Mouse (Mus musculus) erythroblast, embryonic 14.5 days (primary cell): ENCODE measurements around the gene Ankrd44. TPM values are rescaled to one million over a fixed set of nuclear protein-coding genes. Genes with fewer than 3 reads are reported as not detected.

ENCODE experiments used
- H3K27me3 ChIP-seq: 2 replicates; pipeline ENCODE4 v1.6.1; 2012; ENCODE audit warnings: inconsistent platforms; ENCODE audit not compliant: control insufficient read depth
- H3K36me3 ChIP-seq: 2 replicates; pipeline ENCODE4 v1.6.1; 2012; ENCODE audit warnings: mild to moderate bottlenecking, inconsistent platforms; ENCODE audit not compliant: control insufficient read depth
- H3K4me1 ChIP-seq: 2 replicates; pipeline ENCODE4 v1.6.1; 2012; ENCODE audit warnings: inconsistent platforms; ENCODE audit not compliant: control insufficient read depth
- H3K4me3 ChIP-seq: replicated peaks from 2 replicates; pipeline ENCODE3; 2012; ENCODE audit warnings: moderate library complexity, mild to moderate bottlenecking, inconsistent platforms
- H3K9me3 ChIP-seq: 2 replicates; pipeline ENCODE4 v1.6.1; 2012; ENCODE audit warnings: low read length, inconsistent platforms, mixed read lengths; ENCODE audit not compliant: control insufficient read depth
- GATA1 ChIP-seq: IDR thresholded peaks from 2 replicates; pipeline ENCODE4 v1.6.1; 2012; ENCODE audit warnings: low read length, inconsistent platforms, mixed read lengths
- TAL1 ChIP-seq: IDR thresholded peaks from 3 replicates; pipeline ENCODE4 v1.6.1; 2012; ENCODE audit warnings: low read length, inconsistent platforms, mixed read lengths
- polyA plus RNA-seq: library from polyadenylated mRNA; stranded (reverse); fragments of >175 nt; gene quantifications from 2 replicates; pipeline ENCODE4 v1.2.3, GENCODE M21; 2012

Gene Ankrd44
- polyA plus RNA-seq, 1 experiment = 0.03 TPM

GRCm38 (mm10) chr1:54637340-54637739, 288.8 kb downstream of the Ankrd44 start:
- Histone ChIP-seq H3K27me3 (no peaks in the 10 kb centered on the region), H3K4me3 (no peak overlapping the region), H3K36me3 (no peaks in the 10 kb centered on the region), H3K4me1 (no peaks in the 10 kb centered on the region), H3K9me3 (no peaks in the 10 kb centered on the region)
- TF ChIP-seq GATA1 = no peak
- no peak for TF ChIP-seq TAL1

- Histone ChIP-seq H3K4me3 (no peak overlapping the region), H3K36me3 (no peaks in the 10 kb centered on the region), H3K27me3 (no peaks in the 10 kb centered on the region), H3K9me3 (no peaks in the 10 kb centered on the region), H3K4me1 (no peaks in the 10 kb centered on the region)
- no peak for TF ChIP-seq GATA1
These were observed 297.1 kb downstream of the Ankrd44 start for GRCm38 (mm10) chr1:54629106-54629505.

- peaks cover 4% of the 10 kb centered on the region; the same call in 1 of the 2 replicates for H3K9me3 ChIP-seq
- no peaks in the 10 kb centered on the region for H3K36me3 ChIP-seq
- no peak overlapping the region for H3K4me3 ChIP-seq
- no peaks in the 10 kb centered on the region for H3K27me3 ChIP-seq
- TF ChIP-seq TAL1 (no peak), GATA1 (no peak)
- no peaks in the 10 kb centered on the region for H3K4me1 ChIP-seq
These were observed 311.2 kb downstream of the Ankrd44 start for GRCm38 (mm10) chr1:54614963-54615362.

- no peak for TF ChIP-seq TAL1
- no peak for TF ChIP-seq GATA1
- no peaks in the 10 kb centered on the region for H3K4me1 ChIP-seq
- no peaks in the 10 kb centered on the region for H3K27me3 ChIP-seq
- H3K9me3 ChIP-seq = peaks cover 4% of the 10 kb centered on the region; the same call in 1 of the 2 replicates
- H3K4me3 ChIP-seq = no peak overlapping the region
- no peaks in the 10 kb centered on the region for H3K36me3 ChIP-seq
These were observed 313.8 kb downstream of the Ankrd44 start for GRCm38 (mm10) chr1:54612344-54612743.

- TF ChIP-seq TAL1 (no peak), GATA1 (no peak)
- no peaks in the 10 kb centered on the region for H3K27me3 ChIP-seq
- no peaks in the 10 kb centered on the region for H3K36me3 ChIP-seq
- no peaks in the 10 kb centered on the region for H3K4me1 ChIP-seq
- peaks cover 4% of the 10 kb centered on the region; the same call in 1 of the 2 replicates for H3K9me3 ChIP-seq
- H3K4me3 ChIP-seq = no peak overlapping the region
These were observed 314.3 kb downstream of the Ankrd44 start for GRCm38 (mm10) chr1:54611891-54612290.

GRCm38 (mm10) chr1:54606936-54607335, 319.3 kb downstream of the Ankrd44 start:
- Histone ChIP-seq H3K4me1 (no peaks in the 10 kb centered on the region), H3K4me3 (no peak overlapping the region), H3K36me3 (no peaks in the 10 kb centered on the region), H3K27me3 (no peaks in the 10 kb centered on the region), H3K9me3 (peaks cover 2% of the 10 kb centered on the region; the same call in 1 of the 2 replicates)
- TF ChIP-seq TAL1 (no peak), GATA1 (no peak)

- Histone ChIP-seq H3K27me3 (no peaks in the 10 kb centered on the region), H3K9me3 (peaks cover 3% of the 10 kb centered on the region; the same call in 1 of the 2 replicates)
- no peak for TF ChIP-seq TAL1
These were observed 324.5 kb downstream of the Ankrd44 start for GRCm38 (mm10) chr1:54601692-54602091.

GRCm38 (mm10) chr1:54600275-54600674, 325.9 kb downstream of the Ankrd44 start:
- H3K36me3 ChIP-seq = no peaks in the 10 kb centered on the region
- H3K4me1 ChIP-seq = no peaks in the 10 kb centered on the region
- peaks cover 3% of the 10 kb centered on the region; the same call in 1 of the 2 replicates for H3K9me3 ChIP-seq
- no peak for TF ChIP-seq TAL1
- no peak for TF ChIP-seq GATA1
- no peaks in the 10 kb centered on the region for H3K27me3 ChIP-seq
- no peak overlapping the region for H3K4me3 ChIP-seq

More at GRCm38 (mm10) chr1:54601692-54602091, 324.5 kb downstream of the Ankrd44 start:
- H3K4me1 ChIP-seq = no peaks in the 10 kb centered on the region
- no peak overlapping the region for H3K4me3 ChIP-seq
- no peaks in the 10 kb centered on the region for H3K36me3 ChIP-seq

GRCm38 (mm10) chr1:54597594-54598217, 328.5 kb downstream of the Ankrd44 start:
- peaks cover 3% of the 10 kb centered on the region; the same call in 1 of the 2 replicates for H3K9me3 ChIP-seq
- no peaks in the 10 kb centered on the region for H3K4me1 ChIP-seq
- H3K36me3 ChIP-seq = no peaks in the 10 kb centered on the region
- TF ChIP-seq GATA1 = no peak
- TF ChIP-seq TAL1 = no peak
- no peaks in the 10 kb centered on the region for H3K27me3 ChIP-seq
- no peak overlapping the region for H3K4me3 ChIP-seq

- H3K4me3 ChIP-seq = no peak overlapping the region
- no peaks in the 10 kb centered on the region for H3K27me3 ChIP-seq
- TF ChIP-seq TAL1 (no peak), GATA1 (no peak)
- no peaks in the 10 kb centered on the region for H3K36me3 ChIP-seq
- no peaks in the 10 kb centered on the region for H3K9me3 ChIP-seq
- H3K4me1 ChIP-seq = no peaks in the 10 kb centered on the region
These were observed 330.0 kb downstream of the Ankrd44 start for GRCm38 (mm10) chr1:54596151-54596550.

Other genes with a start within 250 kb of the Ankrd44 start
- gene Sf3b1, start 101.1 kb upstream of the Ankrd44 start, polyA plus RNA-seq = 1.3 and 1.5 TPM in 2 replicates
- gene Coq10b, start 126.4 kb upstream of the Ankrd44 start, polyA plus RNA-seq = 1.0 and 1.5 TPM in 2 replicates
- gene Hspe1, start 161.7 kb upstream of the Ankrd44 start, polyA plus RNA-seq = 8.0 and 8.4 TPM in 2 replicates
- 1.9 and 2.1 TPM in 2 replicates for gene Hspd1, start 161.9 kb upstream of the Ankrd44 start, polyA plus RNA-seq
- 0.29 and 0.73 TPM in 2 replicates for gene Mob4, start 204.8 kb upstream of the Ankrd44 start, polyA plus RNA-seq